Mouse (Mus musculus): ENCODE data around the gene Dsn1. TPM values are rescaled to one million over a fixed set of nuclear protein-coding genes. Genes with fewer than 3 reads are reported as not detected.

The Dsn1 gene
- 6.7 TPM in 2 replicates for polyA plus RNA-seq (2015; fragmentation: Nextera tagmentation; extraction: Ambion mirVana)

GRCm38 (mm10) chr2:157006511-157007233 is at the start of gene Dsn1:
Gene Dsn1, minus strand, starts transcription at chr2:157007154.

GRCm38 (mm10) chr2:156991470-156992319 is 15.3 kb downstream of the Dsn1 start, which contains the start of gene Ndrg3:
Gene Ndrg3, minus strand, starts transcription at chr2:156992056.

Other genes with a start within 250 kb of the Dsn1 start
- gene Myl9, start 231.7 kb downstream of the Dsn1 start, polyA plus RNA-seq (2015; fragmentation: Nextera tagmentation; extraction: Ambion mirVana) = 45.9 and 51.4 TPM in 2 replicates
- 7.1 and 8.3 TPM in 2 replicates for gene Tgif2, start 167.1 kb downstream of the Dsn1 start, polyA plus RNA-seq (2015; fragmentation: Nextera tagmentation; extraction: Ambion mirVana)
- gene 4930518I15Rik, start 149.2 kb downstream of the Dsn1 start, polyA plus RNA-seq (2015; fragmentation: Nextera tagmentation; extraction: Ambion mirVana) = 5.1 and 6.1 TPM in 2 replicates
- gene Rab5if, start 144.0 kb downstream of the Dsn1 start, polyA plus RNA-seq (2015; fragmentation: Nextera tagmentation; extraction: Ambion mirVana) = 158 and 189 TPM in 2 replicates
- gene Sla2, start 120.0 kb downstream of the Dsn1 start, polyA plus RNA-seq (2015; fragmentation: Nextera tagmentation; extraction: Ambion mirVana) = 0.08 and 0.20 TPM in 2 replicates
- gene Ndrg3, start 15.1 kb downstream of the Dsn1 start, polyA plus RNA-seq (2015; fragmentation: Nextera tagmentation; extraction: Ambion mirVana) = 180 and 188 TPM in 2 replicates
- gene Soga1, start 72.1 kb upstream of the Dsn1 start, polyA plus RNA-seq (2015; fragmentation: Nextera tagmentation; extraction: Ambion mirVana) = 3.2 and 4.2 TPM in 2 replicates
- 0.36 and 0.41 TPM in 2 replicates for gene Tldc2, start 79.9 kb upstream of the Dsn1 start, polyA plus RNA-seq (2015; fragmentation: Nextera tagmentation; extraction: Ambion mirVana)
- gene Samhd1, start 128.1 kb upstream of the Dsn1 start, polyA plus RNA-seq (2015; fragmentation: Nextera tagmentation; extraction: Ambion mirVana) = 11.5 and 13.9 TPM in 2 replicates
- 4.0 and 5.4 TPM in 2 replicates for gene Rbl1, start 197.4 kb upstream of the Dsn1 start, polyA plus RNA-seq (2015; fragmentation: Nextera tagmentation; extraction: Ambion mirVana)

All from neural tube, postnatal 0 days (tissue).